Mouse (Mus musculus) spleen, adult 2 months (tissue): ENCODE data around the gene Mapk6.

Experiments
- CTCF ChIP-seq: fragments of 200-500 bp; IDR thresholded peaks from 2 replicates; pipeline ENCODE4 v1.5.1; 2011; ENCODE audit warnings: mild to moderate bottlenecking, inconsistent platforms; ENCODE audit not compliant: insufficient read depth, insufficient read length, insufficient replicate concordance; ENCODE audit errors: extremely low read depth
- POLR2A ChIP-seq: fragments of 200-500 bp; IDR thresholded peaks from 2 replicates; pipeline ENCODE4 v1.6.1; 2011; ENCODE audit warnings: low read depth, low read length, inconsistent platforms

DNA sequence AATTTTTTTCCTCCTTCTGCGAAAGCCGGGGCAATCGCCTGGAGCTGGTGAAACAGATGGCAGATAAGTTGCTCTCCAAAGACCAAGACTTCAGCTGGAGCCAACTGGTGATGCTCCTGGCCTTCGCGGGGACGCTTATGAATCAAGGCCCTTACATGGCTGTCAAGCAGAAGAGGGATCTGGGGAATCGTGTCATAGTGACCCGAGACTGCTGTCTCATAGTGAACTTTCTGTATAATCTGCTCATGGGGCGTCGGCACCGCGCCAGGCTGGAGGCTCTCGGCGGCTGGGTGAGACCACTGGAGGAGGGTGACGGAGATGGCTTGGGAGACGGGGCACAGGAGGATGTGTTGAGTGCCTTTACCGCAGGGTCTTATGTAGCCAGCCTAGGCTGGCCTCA, 61.7 kb downstream of the Mapk6 start:
- TF ChIP-seq CTCF (no peak), POLR2A (no peak)
